Mouse (Mus musculus) E14TG2a.4 (cell line): ENCODE measurements around the gene Bpifc.

Source experiments
- H3K27me3 ChIP-seq: 2 replicates; pipeline ENCODE4 v1.6.1; 2014; ENCODE audit warnings: low read length, control low read depth; ENCODE audit not compliant: insufficient read depth
- H3K36me3 ChIP-seq: 2 replicates; pipeline ENCODE4 v1.6.1; 2014; ENCODE audit warnings: low read length, control low read depth; ENCODE audit not compliant: insufficient read depth
- H3K4me1 ChIP-seq: replicated peaks from 2 replicates; pipeline ENCODE4 v1.6.1; 2014; ENCODE audit warnings: low read depth, low read length, control low read depth
- H3K4me3 ChIP-seq: replicated peaks from 2 replicates; pipeline ENCODE4 v1.5.1; 2014; ENCODE audit warnings: mild to moderate bottlenecking, low read length
- H3K9me3 ChIP-seq: 2 replicates; pipeline ENCODE4 v1.6.1; 2014; ENCODE audit warnings: low read length, control low read depth
- CTCF ChIP-seq: conservative IDR thresholded peaks from 2 replicates; pipeline ENCODE4 v1.5.1; 2014; ENCODE audit warnings: low read length
- NANOG ChIP-seq: IDR thresholded peaks from 2 replicates; pipeline ENCODE4 v1.6.1; 2014; ENCODE audit warnings: borderline replicate concordance, low read length, mixed read lengths
- POU5F1 ChIP-seq: IDR thresholded peaks from 2 replicates; pipeline ENCODE4 v1.6.1; 2014; ENCODE audit warnings: low read length, borderline replicate concordance

The Bpifc gene

GRCm38 (mm10) chr10:85968731-85969130 lies 43.0 kb downstream of the Bpifc start:
- H3K27me3 ChIP-seq, result no peaks in the 10 kb centered on the region
- TF ChIP-seq NANOG (no peak), CTCF (no peak), POU5F1 (no peak)
- H3K9me3 ChIP-seq, result no peaks in the 10 kb centered on the region
- H3K4me1 ChIP-seq, result 0 out of 2 replicates have a peak, but pooled peaks cover 4% of the 10 kb centered on the region
- no peaks in the 10 kb centered on the region for H3K36me3 ChIP-seq
- no peak overlapping the region for H3K4me3 ChIP-seq

DNA sequence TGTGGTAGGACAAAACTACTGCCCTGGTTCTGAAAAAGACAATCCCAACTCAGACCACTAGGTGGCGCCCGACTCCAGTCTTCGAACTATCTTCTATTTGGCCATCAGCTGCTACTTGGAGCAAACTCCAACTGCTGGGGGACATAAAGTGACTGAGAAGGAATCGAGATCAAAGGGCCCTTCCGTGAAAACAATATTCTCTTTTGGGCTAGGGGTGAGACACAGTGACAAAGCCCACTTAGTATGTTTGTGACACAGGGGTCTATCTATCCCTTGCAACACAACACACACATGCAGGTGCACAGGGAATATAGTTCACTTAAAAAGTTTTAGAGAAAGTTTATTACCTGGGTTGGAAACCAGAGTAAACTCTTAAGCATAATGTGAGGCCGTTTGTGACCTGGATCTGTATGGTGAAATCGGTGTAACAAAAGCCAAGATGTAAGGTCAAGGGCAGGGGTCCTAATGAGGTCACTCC lies 43.5 kb downstream of the Bpifc start:
- TF ChIP-seq POU5F1 (no peak), NANOG (no peak), CTCF (peak; percentile 74)
- H3K4me1 ChIP-seq, result 0 out of 2 replicates have a peak, but pooled peaks cover 4% of the 10 kb centered on the region
- no peaks in the 10 kb centered on the region for H3K36me3 ChIP-seq
- 0 out of 2 replicates have a peak overlapping the region, but pooled peaks have one; percentile 21 for H3K4me3 ChIP-seq
- no peaks in the 10 kb centered on the region for H3K27me3 ChIP-seq
- H3K9me3 ChIP-seq, result no peaks in the 10 kb centered on the region

- no peak for TF ChIP-seq CTCF
- no peak for TF ChIP-seq NANOG
- no peak for TF ChIP-seq POU5F1
- 0 out of 2 replicates have a peak overlapping the region, but pooled peaks have one; percentile 21 for H3K4me3 ChIP-seq
- no peaks in the 10 kb centered on the region for H3K9me3 ChIP-seq
- 0 out of 2 replicates have a peak, but pooled peaks cover 2% of the 10 kb centered on the region for H3K27me3 ChIP-seq
- H3K36me3 ChIP-seq, result no peaks in the 10 kb centered on the region
- H3K4me1 ChIP-seq, result 0 out of 2 replicates have a peak, but pooled peaks cover 4% of the 10 kb centered on the region
These were observed 44.1 kb downstream of the Bpifc start for GRCm38 (mm10) chr10:85967411-85968156.

DNA sequence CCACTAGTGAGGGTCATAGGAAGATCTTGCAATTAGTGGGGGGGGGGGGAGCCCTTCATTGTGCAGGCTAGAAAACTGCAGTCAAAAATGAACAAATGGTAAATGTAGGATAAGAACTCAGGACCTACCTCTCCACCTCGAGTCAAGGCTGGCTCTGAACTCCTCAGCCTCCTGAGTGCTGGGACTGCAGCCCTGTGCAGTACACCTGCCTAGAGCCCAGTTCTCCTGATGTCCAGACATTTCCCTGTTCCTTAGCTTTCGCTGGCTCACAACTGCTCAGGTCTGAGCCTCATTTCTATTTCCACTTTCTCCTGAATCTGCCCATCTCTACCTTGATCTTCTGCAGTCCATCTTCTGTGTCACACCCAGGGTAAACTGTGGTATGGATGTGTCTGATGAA lies 45.2 kb downstream of the Bpifc start:
- Histone ChIP-seq H3K4me1 (0 out of 2 replicates have a peak, but pooled peaks cover 4% of the 10 kb centered on the region), H3K36me3 (no peaks in the 10 kb centered on the region), H3K27me3 (0 out of 2 replicates have a peak, but pooled peaks cover 2% of the 10 kb centered on the region), H3K9me3 (no peaks in the 10 kb centered on the region), H3K4me3 (no peak overlapping the region)
- TF ChIP-seq NANOG (no peak), CTCF (no peak), POU5F1 (no peak)

DNA sequence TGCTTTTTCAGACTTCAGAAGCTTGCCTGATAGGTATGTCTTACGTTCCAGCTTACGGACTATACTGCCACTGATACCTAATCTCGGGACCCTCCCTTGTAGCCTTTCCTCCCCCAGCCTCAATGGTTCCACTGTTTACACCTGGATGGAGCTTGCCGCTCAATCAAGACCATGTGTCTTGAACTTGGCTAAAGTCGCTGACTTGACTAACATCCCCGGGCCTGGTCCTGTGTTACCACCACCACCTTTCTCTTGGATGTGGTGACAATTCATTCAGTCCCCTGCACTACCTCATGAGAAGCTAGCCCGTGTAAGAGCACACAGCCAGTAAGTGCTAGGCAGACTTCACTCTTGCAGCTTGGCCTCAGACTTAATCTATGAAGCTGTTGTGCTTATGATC lies 47.4 kb downstream of the Bpifc start:
- TF ChIP-seq POU5F1, result no peak
- no peak for TF ChIP-seq CTCF
- no peak for TF ChIP-seq NANOG
- 0 out of 2 replicates have a peak, but pooled peaks cover 2% of the 10 kb centered on the region for H3K27me3 ChIP-seq
- H3K4me1 ChIP-seq, result 0 out of 2 replicates have a peak, but pooled peaks cover 4% of the 10 kb centered on the region
- H3K9me3 ChIP-seq, result no peaks in the 10 kb centered on the region
- H3K36me3 ChIP-seq, result no peaks in the 10 kb centered on the region
- H3K4me3 ChIP-seq, result no peak overlapping the region

DNA sequence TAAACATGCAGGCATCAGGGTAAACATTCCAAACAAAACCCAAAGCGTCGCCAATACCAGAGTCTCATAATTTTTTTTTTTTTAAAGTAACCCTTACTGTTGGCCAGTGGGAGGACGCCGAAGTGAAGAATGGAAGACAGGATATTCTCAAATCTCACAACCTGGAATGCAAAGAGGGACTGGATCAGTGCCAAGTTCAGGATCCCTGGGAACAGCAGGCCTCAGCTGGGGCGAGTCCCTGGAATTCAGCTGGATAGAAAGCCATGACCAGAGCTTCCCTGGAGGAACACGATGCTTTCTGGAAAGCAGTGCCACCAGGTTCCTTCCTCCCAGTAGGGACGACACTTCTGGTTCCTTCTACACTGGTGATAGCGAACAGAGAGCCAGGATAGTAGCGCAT lies 48.8 kb downstream of the Bpifc start:
- TF ChIP-seq NANOG (no peak), CTCF (no peak), POU5F1 (no peak)
- H3K4me1 ChIP-seq, result 0 out of 2 replicates have a peak, but pooled peaks cover 3% of the 10 kb centered on the region
- H3K27me3 ChIP-seq, result 0 out of 2 replicates have a peak, but pooled peaks cover 2% of the 10 kb centered on the region
- H3K4me3 ChIP-seq, result no peak overlapping the region
- H3K36me3 ChIP-seq, result no peaks in the 10 kb centered on the region
- H3K9me3 ChIP-seq, result no peaks in the 10 kb centered on the region

DNA sequence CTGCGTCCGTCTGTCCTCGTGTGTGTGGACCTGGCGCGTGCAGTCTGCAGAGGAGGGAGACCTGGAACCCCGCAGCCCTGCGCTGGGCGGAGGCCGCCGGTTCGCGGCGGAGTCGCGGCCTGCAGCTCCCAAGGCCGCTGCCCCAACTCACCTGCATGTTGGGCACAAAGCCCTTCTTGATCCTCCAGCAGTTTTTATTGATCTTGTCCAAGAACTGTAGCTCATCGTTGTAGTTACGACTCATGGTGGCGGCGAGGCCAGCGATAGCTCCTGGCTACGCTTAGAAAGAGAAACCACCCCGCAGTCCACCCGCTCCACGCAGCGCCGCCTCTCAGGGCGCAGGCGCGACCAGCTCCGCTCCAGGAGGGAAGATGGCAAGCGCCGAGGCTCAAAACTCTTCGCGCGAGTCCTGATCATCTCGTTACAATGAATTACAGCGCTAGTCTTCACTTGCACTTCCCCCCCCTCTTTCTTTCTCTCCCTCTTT lies 54.2 kb downstream of the Bpifc start, which contains the start of gene Rtcb:
Gene Rtcb (minus strand): TSS at position 360 of the 487 bp plus-strand sequence.
- Histone ChIP-seq H3K27me3 (no peaks in the 10 kb centered on the region), H3K9me3 (no peaks in the 10 kb centered on the region), H3K4me3 (peak within 1 kb of the TSS; percentile 97), H3K36me3 (peaks cover 32% of the 10 kb centered on the region), H3K4me1 (peaks cover 13% of the 10 kb centered on the region)
- no peak for TF ChIP-seq POU5F1
- no peak for TF ChIP-seq NANOG
- no peak for TF ChIP-seq CTCF

DNA sequence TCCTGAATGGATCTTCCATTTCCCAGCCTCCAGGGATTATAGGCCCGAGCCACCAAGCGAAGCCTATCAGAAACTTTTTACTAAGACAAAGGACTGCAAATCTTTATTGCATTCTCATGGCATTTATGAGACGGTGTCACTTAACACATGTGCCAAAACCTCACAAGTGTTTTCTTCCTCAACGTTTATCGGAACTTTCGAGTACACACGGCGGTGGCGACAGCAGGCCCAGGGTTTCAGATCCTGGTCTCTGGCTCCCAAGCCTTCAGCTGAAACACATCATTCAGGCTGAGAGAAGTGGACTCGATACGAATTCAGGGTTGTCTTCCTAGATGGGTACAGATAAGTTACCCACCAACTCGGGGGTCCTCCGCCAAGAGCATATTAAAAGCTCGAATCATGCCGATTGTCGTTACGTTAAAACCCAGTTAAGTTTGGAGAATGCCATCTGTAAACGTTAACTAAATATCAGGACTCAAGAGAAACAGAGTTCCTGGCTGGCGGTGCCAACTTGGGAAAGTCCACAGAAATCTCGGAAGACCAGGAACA lies 54.8 kb downstream of the Bpifc start:
- Histone ChIP-seq H3K36me3 (peaks cover 38% of the 10 kb centered on the region), H3K9me3 (no peaks in the 10 kb centered on the region), H3K4me3 (peak overlapping the region; percentile 97), H3K27me3 (no peaks in the 10 kb centered on the region), H3K4me1 (peaks cover 13% of the 10 kb centered on the region)
- TF ChIP-seq POU5F1, result no peak
- TF ChIP-seq CTCF, result no peak
- TF ChIP-seq NANOG, result no peak
